Mouse (Mus musculus): ENCODE measurements around the gene Coq7. TPM values are rescaled to one million over a fixed set of nuclear protein-coding genes. Genes with fewer than 3 reads are reported as not detected.

Coq7 gene
- total and polyA plus RNA-seq, 2 experiments from 2014 or later: 38.2 to 128 TPM

DNA sequence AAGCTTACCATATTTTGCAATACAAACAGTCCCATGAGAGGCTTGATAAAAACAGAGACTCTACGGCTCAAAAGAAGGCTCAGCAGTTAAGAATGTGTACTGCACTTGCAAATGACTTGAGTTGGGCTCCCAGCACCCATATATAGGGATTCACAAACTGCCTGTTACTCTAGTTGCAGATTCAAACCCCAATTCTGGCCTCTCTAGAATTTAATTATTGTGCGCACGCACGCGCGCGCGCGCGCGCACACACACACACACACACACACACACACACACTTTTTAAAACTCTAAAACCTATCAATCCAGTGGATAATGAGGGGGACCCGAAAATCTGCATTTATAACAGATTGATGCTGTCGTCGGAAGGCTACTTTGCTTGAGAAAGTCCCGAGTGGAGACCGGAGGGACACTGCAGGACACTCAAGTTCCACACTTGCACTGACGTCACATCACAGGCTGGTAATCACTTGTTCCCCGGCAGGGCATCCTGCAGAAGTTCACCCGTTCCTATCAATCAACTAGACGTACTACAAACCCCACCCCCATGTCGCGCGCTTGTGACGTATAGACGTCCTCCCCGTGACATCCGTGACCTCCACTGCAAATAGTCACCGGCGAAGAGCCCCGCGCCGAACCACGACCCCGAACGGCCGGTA lies 508 bp downstream of the Coq7 start:
- Histone ChIP-seq H3K36me3 (ENCODE audit: insufficient read depth, low read length) (peaks cover 4% of the 10 kb centered on the region; the same call in 1 of the 2 replicates), H3K4me3 (ENCODE audit: low read depth, low read length) (peak overlapping the region; percentile 64), H3K27me3 (ENCODE audit: insufficient read depth, low read length) (no peaks in the 10 kb centered on the region), H3K27ac (ENCODE audit: low read depth, low read length) (peak overlapping the region; percentile 98), H3K4me2 (ENCODE audit: low read depth, low read length, poor library complexity, severe bottlenecking) (peak overlapping the region; percentile 47), H3K4me1 (ENCODE audit: insufficient read depth, low read length) (no peaks in the 10 kb centered on the region), H3K9me3 (ENCODE audit: low read length) (no peaks in the 10 kb centered on the region), H3K9ac (replicated peaks; ENCODE audit: low read length, poor library complexity, severe bottlenecking) (peak overlapping the region; percentile 68)
- ATAC-seq (ENCODE audit: low FRiP score) (peak; percentile 95), DNase-seq (ENCODE audit: low spot score) (peak; percentile 97)
- under 1% methylated on average over 36 of the region's 36 CpGs for WGBS
- TF ChIP-seq CTCF (IDR thresholded peaks at IDR 0.05): no peak

GRCm38 (mm10) chr7:118526967-118527366 lies 6.2 kb downstream of the Coq7 start:
- WGBS: 82% methylated on average over 4 of the region's 4 CpGs
- H3K4me3 ChIP-seq (ENCODE audit: low read depth, low read length): no peak overlapping the region
- no peak for TF ChIP-seq CTCF (IDR thresholded peaks at IDR 0.05)
- no peaks in the 10 kb centered on the region for H3K4me1 ChIP-seq (ENCODE audit: insufficient read depth, low read length)
- ATAC-seq (ENCODE audit: low FRiP score): no peak
- peaks cover 28% of the 10 kb centered on the region for H3K36me3 ChIP-seq (ENCODE audit: insufficient read depth, low read length)
- DNase-seq (ENCODE audit: low spot score): no peak
- H3K27me3 ChIP-seq (ENCODE audit: insufficient read depth, low read length): no peaks in the 10 kb centered on the region
- H3K9ac ChIP-seq (replicated peaks; ENCODE audit: low read length, poor library complexity, severe bottlenecking): no peak overlapping the region
- no peak overlapping the region for H3K27ac ChIP-seq (ENCODE audit: low read depth, low read length)
- H3K9me3 ChIP-seq (ENCODE audit: low read length): no peaks in the 10 kb centered on the region
- no peak overlapping the region for H3K4me2 ChIP-seq (ENCODE audit: low read depth, low read length, poor library complexity, severe bottlenecking)

DNA sequence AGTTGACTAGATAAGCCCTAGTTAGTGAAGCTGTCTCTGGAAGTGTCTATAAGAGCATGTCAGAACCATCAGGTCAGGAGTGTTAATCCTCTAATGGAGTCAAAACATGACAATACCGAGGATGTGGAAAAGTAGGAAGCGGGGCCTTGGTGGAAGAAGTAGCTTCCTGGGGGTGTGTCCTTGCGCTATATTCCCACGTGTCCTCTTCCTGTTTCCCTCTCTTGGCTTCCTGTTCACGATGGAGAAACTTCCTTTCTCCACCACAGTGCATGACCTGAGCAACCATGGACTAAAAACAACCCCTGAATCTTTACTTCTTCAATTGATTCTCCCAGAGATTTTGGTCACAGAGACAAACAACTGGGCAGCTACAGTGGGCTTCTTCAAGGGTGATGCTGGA lies 11.1 kb downstream of the Coq7 start:
- Histone ChIP-seq H3K4me1 (ENCODE audit: insufficient read depth, low read length) (no peaks in the 10 kb centered on the region), H3K4me3 (ENCODE audit: low read depth, low read length) (no peak overlapping the region), H3K9me3 (ENCODE audit: low read length) (no peaks in the 10 kb centered on the region), H3K9ac (replicated peaks; ENCODE audit: low read length, poor library complexity, severe bottlenecking) (no peak overlapping the region), H3K27me3 (ENCODE audit: insufficient read depth, low read length) (no peaks in the 10 kb centered on the region), H3K27ac (ENCODE audit: low read depth, low read length) (no peak overlapping the region), H3K4me2 (ENCODE audit: low read depth, low read length, poor library complexity, severe bottlenecking) (no peak overlapping the region), H3K36me3 (ENCODE audit: insufficient read depth, low read length) (peaks cover 26% of the 10 kb centered on the region)
- TF ChIP-seq CTCF (IDR thresholded peaks at IDR 0.05): no peak
- WGBS: 80% methylated on average over 5 of the region's 5 CpGs
- ATAC-seq (ENCODE audit: low FRiP score): no peak
- DNase-seq (ENCODE audit: low spot score): no peak

DNA sequence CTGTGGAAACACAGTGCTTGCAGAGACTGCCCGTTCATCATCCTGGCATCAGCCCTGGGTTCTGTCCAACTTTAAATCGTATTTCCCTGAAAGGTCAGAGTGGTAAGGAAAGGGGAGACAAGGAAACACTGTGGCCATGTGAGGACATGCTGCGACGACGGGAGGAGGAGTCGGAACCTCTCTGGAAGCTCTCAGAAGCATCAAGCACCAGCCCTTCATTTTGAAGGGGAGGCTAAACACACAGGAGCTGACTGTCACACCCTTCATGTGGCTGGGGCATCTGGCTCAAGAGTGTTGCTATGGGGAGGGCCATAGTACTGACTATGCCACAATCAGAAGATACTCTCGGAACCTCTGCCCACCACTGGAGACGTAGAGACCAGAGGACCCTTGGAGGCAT lies 13.5 kb downstream of the Coq7 start:
- Histone ChIP-seq H3K4me2 (ENCODE audit: low read depth, low read length, poor library complexity, severe bottlenecking) (no peak overlapping the region), H3K9me3 (ENCODE audit: low read length) (no peaks in the 10 kb centered on the region), H3K4me3 (ENCODE audit: low read depth, low read length) (no peak overlapping the region), H3K9ac (replicated peaks; ENCODE audit: low read length, poor library complexity, severe bottlenecking) (no peak overlapping the region), H3K36me3 (ENCODE audit: insufficient read depth, low read length) (peaks cover 6% of the 10 kb centered on the region; the same call in 1 of the 2 replicates), H3K27ac (ENCODE audit: low read depth, low read length) (no peak overlapping the region), H3K27me3 (ENCODE audit: insufficient read depth, low read length) (no peaks in the 10 kb centered on the region), H3K4me1 (ENCODE audit: insufficient read depth, low read length) (no peaks in the 10 kb centered on the region)
- no peak for TF ChIP-seq CTCF (IDR thresholded peaks at IDR 0.05)
- ATAC-seq (ENCODE audit: low FRiP score) (no peak), DNase-seq (ENCODE audit: low spot score) (no peak)
- WGBS: 91% methylated on average over 8 of the region's 8 CpGs

- DNase-seq (ENCODE audit: low spot score) (peak; percentile 58), ATAC-seq (ENCODE audit: low FRiP score) (peak; percentile 70)
- Histone ChIP-seq H3K4me1 (ENCODE audit: insufficient read depth, low read length) (no peaks in the 10 kb centered on the region), H3K36me3 (ENCODE audit: insufficient read depth, low read length) (peaks cover 3% of the 10 kb centered on the region; the same call in 1 of the 2 replicates), H3K9ac (replicated peaks; ENCODE audit: low read length, poor library complexity, severe bottlenecking) (no peak overlapping the region), H3K9me3 (ENCODE audit: low read length) (no peaks in the 10 kb centered on the region), H3K27me3 (ENCODE audit: insufficient read depth, low read length) (no peaks in the 10 kb centered on the region), H3K4me2 (ENCODE audit: low read depth, low read length, poor library complexity, severe bottlenecking) (0 out of 2 replicates have a peak overlapping the region, but pooled peaks have one; percentile 4), H3K4me3 (ENCODE audit: low read depth, low read length) (no peak overlapping the region), H3K27ac (ENCODE audit: low read depth, low read length) (no peak overlapping the region)
- WGBS: 3% methylated on average over 18 of the region's 18 CpGs
- TF ChIP-seq CTCF (IDR thresholded peaks at IDR 0.05): peak; percentile 91
These were observed 14.5 kb downstream of the Coq7 start for GRCm38 (mm10) chr7:118518687-118519086.

GRCm38 (mm10) chr7:118517819-118518218 lies 15.3 kb downstream of the Coq7 start:
- no peak overlapping the region for H3K27ac ChIP-seq (ENCODE audit: low read depth, low read length)
- H3K9me3 ChIP-seq (ENCODE audit: low read length): no peaks in the 10 kb centered on the region
- WGBS: 68% methylated on average over 2 of the region's 2 CpGs
- no peak for ATAC-seq (ENCODE audit: low FRiP score)
- H3K4me1 ChIP-seq (ENCODE audit: insufficient read depth, low read length): no peaks in the 10 kb centered on the region
- H3K27me3 ChIP-seq (ENCODE audit: insufficient read depth, low read length): no peaks in the 10 kb centered on the region
- H3K4me3 ChIP-seq (ENCODE audit: low read depth, low read length): no peak overlapping the region
- H3K36me3 ChIP-seq (ENCODE audit: insufficient read depth, low read length): peaks cover 3% of the 10 kb centered on the region; the same call in 1 of the 2 replicates
- H3K9ac ChIP-seq (replicated peaks; ENCODE audit: low read length, poor library complexity, severe bottlenecking): no peak overlapping the region
- no peak overlapping the region for H3K4me2 ChIP-seq (ENCODE audit: low read depth, low read length, poor library complexity, severe bottlenecking)
- DNase-seq (ENCODE audit: low spot score): no peak
- TF ChIP-seq CTCF (IDR thresholded peaks at IDR 0.05): peak; percentile 54
